Mouse (Mus musculus) heart, embryonic 11.5 days (tissue): ENCODE data around the gene Ankzf1. TPM values are rescaled to one million over a fixed set of nuclear protein-coding genes. Genes with fewer than 3 reads are reported as not detected.

ENCODE experiments used
- ATAC-seq: fragments of 200-750 bp; cut with Nextera tagmentation; replicated peaks from 2 replicates; pipeline ENCODE4 v1.8.0; 2017; ENCODE audit warnings: moderate library complexity; ENCODE audit not compliant: insufficient number of reproducible peaks, low FRiP score, low TSS enrichment
- H3K27ac ChIP-seq: fragments of 300-500 bp; sonication (generic); 2 replicates; pipeline ENCODE4 v1.5.1; 2014; ENCODE audit warnings: mild to moderate bottlenecking, low read depth, low read length
- H3K27me3 ChIP-seq: fragments of 300-500 bp; sonication (generic); 2 replicates; pipeline ENCODE4 v1.6.1; 2014; ENCODE audit warnings: mild to moderate bottlenecking, low read length, mixed read lengths; ENCODE audit not compliant: control insufficient read depth, insufficient read depth
- H3K36me3 ChIP-seq: fragments of 300-500 bp; sonication (generic); 2 replicates; pipeline ENCODE4 v1.6.1; 2014; ENCODE audit warnings: mild to moderate bottlenecking, low read length, moderate library complexity, mixed read lengths; ENCODE audit not compliant: control insufficient read depth, insufficient read depth
- H3K4me1 ChIP-seq: fragments of 300-500 bp; sonication (generic); 2 replicates; pipeline ENCODE4 v1.6.1; 2014; ENCODE audit warnings: low read length; ENCODE audit not compliant: control insufficient read depth, insufficient read depth
- H3K4me2 ChIP-seq: fragments of 300-500 bp; sonication (generic); 2 replicates; pipeline ENCODE4 v1.6.1; 2014; ENCODE audit warnings: mild to moderate bottlenecking, moderate library complexity
- H3K4me3 ChIP-seq: fragments of 300-500 bp; sonication (generic); 2 replicates; pipeline ENCODE4 v1.5.1; 2014; ENCODE audit warnings: low read depth, low read length
- H3K9ac ChIP-seq: fragments of 300-500 bp; sonication (generic); 2 replicates; pipeline ENCODE4 v1.6.1; 2014; ENCODE audit warnings: mild to moderate bottlenecking, low read depth, low read length, moderate library complexity
- H3K9me3 ChIP-seq: fragments of 300-500 bp; sonication (generic); replicated peaks from 2 replicates; pipeline ENCODE4 v1.6.1; 2016; ENCODE audit warnings: low read length; ENCODE audit not compliant: control insufficient read depth
- WGBS: fragments of 180-500 bp; shearing (Covaris S2); extraction: QIAGEN DNeasy Blood & Tissue Kit; methylation state at CpG from one replicate; pipeline ENCODE4 v1.1.7; 2014; ENCODE audit not compliant: insufficient replicate concordance; 5-methylcytosine and 5-hydroxymethylcytosine counted together
- polyA plus RNA-seq: library from polyadenylated mRNA; unstranded; fragments of >200 nt; fragmentation: Nextera tagmentation; extraction: Ambion mirVana; gene quantifications from 2 replicates; pipeline ENCODE4 v1.2.1, GENCODE M21; 2014

Ankzf1 gene
- polyA plus RNA-seq = 18.7 and 24.2 TPM in 2 replicates

GRCm38 (mm10) chr1:75191622-75192402, at the start of gene Ankzf1, which contains the start of gene Atg9a:
TSS of gene Ankzf1 (plus strand) at chr1:75192151.
TSS of gene Atg9a (minus strand) at chr1:75192196.
- Histone ChIP-seq H3K4me1 (peaks cover 12% of the 10 kb centered on the region), H3K9me3 (no peaks in the 10 kb centered on the region), H3K4me3 (peak within 1 kb of the TSS; percentile 69), H3K36me3 (peaks cover 10% of the 10 kb centered on the region), H3K27me3 (no peaks in the 10 kb centered on the region), H3K27ac (peak within 1 kb of the TSS; percentile 90), H3K9ac (peak within 1 kb of the TSS; percentile 86), H3K4me2 (peak within 1 kb of the TSS; percentile 86)
- WGBS = under 1% methylated on average over 56 of the region's 56 CpGs
- peak; percentile 98 for ATAC-seq

- H3K27me3 ChIP-seq = no peaks in the 10 kb centered on the region
- under 1% methylated on average over 85 of the region's 91 CpGs for WGBS
- H3K27ac ChIP-seq = peak within 1 kb of the TSS; percentile 97
- H3K9ac ChIP-seq = peak within 1 kb of the TSS; percentile 96
- H3K4me2 ChIP-seq = peak within 1 kb of the TSS; percentile 87
- H3K36me3 ChIP-seq = peaks cover 34% of the 10 kb centered on the region
- peaks cover 10% of the 10 kb centered on the region; the same call in 1 of the 2 replicates for H3K4me1 ChIP-seq
- H3K4me3 ChIP-seq = peak within 1 kb of the TSS; percentile 89
- ATAC-seq = peak; percentile 87
- no peaks in the 10 kb centered on the region for H3K9me3 ChIP-seq
These were observed 49.4 kb upstream of the Ankzf1 start, which contains the start of the genes Cnppd1 and Retreg2 for GRCm38 (mm10) chr1:75142301-75143261. TSS of gene Cnppd1 (minus strand) at chr1:75142711. TSS of gene Retreg2 (plus strand) at chr1:75142778.

GRCm38 (mm10) chr1:75145589-75145988, 46.4 kb upstream of the Ankzf1 start:
- Histone ChIP-seq H3K4me2 (no peak overlapping the region), H3K4me1 (peaks cover 10% of the 10 kb centered on the region; the same call in 1 of the 2 replicates), H3K36me3 (peaks cover 29% of the 10 kb centered on the region), H3K4me3 (no peak overlapping the region), H3K9ac (no peak overlapping the region), H3K27me3 (no peaks in the 10 kb centered on the region), H3K27ac (no peak overlapping the region), H3K9me3 (no peaks in the 10 kb centered on the region)
- WGBS = 70% methylated on average over 3 of the region's 3 CpGs
- ATAC-seq = no peak

GRCm38 (mm10) chr1:75147411-75148135, 44.4 kb upstream of the Ankzf1 start:
- Histone ChIP-seq H3K36me3 (peaks cover 29% of the 10 kb centered on the region), H3K4me3 (no peak overlapping the region), H3K4me1 (peaks cover 3% of the 10 kb centered on the region; the same call in 1 of the 2 replicates), H3K9ac (no peak overlapping the region), H3K9me3 (no peaks in the 10 kb centered on the region), H3K27ac (no peak overlapping the region), H3K4me2 (no peak overlapping the region), H3K27me3 (no peaks in the 10 kb centered on the region)
- ATAC-seq = no peak
- WGBS = 62% methylated on average over 7 of the region's 7 CpGs

- Histone ChIP-seq H3K27ac (no peak overlapping the region), H3K4me3 (no peak overlapping the region), H3K4me2 (no peak overlapping the region), H3K9me3 (no peaks in the 10 kb centered on the region), H3K9ac (no peak overlapping the region), H3K36me3 (peaks cover 29% of the 10 kb centered on the region), H3K27me3 (no peaks in the 10 kb centered on the region), H3K4me1 (no peaks in the 10 kb centered on the region)
- WGBS = 86% methylated on average over 4 of the region's 4 CpGs
- no peak for ATAC-seq
These were observed 43.2 kb upstream of the Ankzf1 start for GRCm38 (mm10) chr1:75148727-75149126.

GRCm38 (mm10) chr1:75155837-75156236, 36.1 kb upstream of the Ankzf1 start:
- H3K27ac ChIP-seq = no peak overlapping the region
- no peaks in the 10 kb centered on the region for H3K4me1 ChIP-seq
- no peaks in the 10 kb centered on the region for H3K9me3 ChIP-seq
- no peaks in the 10 kb centered on the region for H3K36me3 ChIP-seq
- 48% methylated on average over 3 of the region's 3 CpGs for WGBS
- no peak overlapping the region for H3K4me3 ChIP-seq
- no peak overlapping the region for H3K4me2 ChIP-seq
- no peak for ATAC-seq
- no peaks in the 10 kb centered on the region for H3K27me3 ChIP-seq
- no peak overlapping the region for H3K9ac ChIP-seq

- Histone ChIP-seq H3K4me2 (no peak overlapping the region), H3K36me3 (no peaks in the 10 kb centered on the region), H3K4me1 (no peaks in the 10 kb centered on the region), H3K9me3 (no peaks in the 10 kb centered on the region), H3K4me3 (no peak overlapping the region), H3K9ac (no peak overlapping the region), H3K27ac (no peak overlapping the region), H3K27me3 (no peaks in the 10 kb centered on the region)
- ATAC-seq = no peak
These were observed 33.0 kb upstream of the Ankzf1 start for GRCm38 (mm10) chr1:75158990-75159389.
